Mouse (Mus musculus): ENCODE measurements around the gene Eif5b. TPM values are rescaled to one million over a fixed set of nuclear protein-coding genes. Genes with fewer than 3 reads are reported as not detected.

Eif5b gene
- polyA plus RNA-seq (2014; fragmentation: Illumina TruSeq; extraction: RNeasy Lipid Tissue Mini Kit (QIAGEN cat#74804); ENCODE audit: low read depth, low replicate concordance): 166 TPM

GRCm38 (mm10) chr1:37997867-37998266, at the start of gene Eif5b, which contains the start of gene Txndc9:
Gene Eif5b (plus strand): TSS chr1:37998010.
Gene Txndc9 (minus strand): TSS chr1:37997893.

GRCm38 (mm10) chr1:37957659-37958058, 40.2 kb upstream of the Eif5b start, which contains the start of gene Lyg1:
Gene Lyg1 (minus strand): TSS chr1:37957759.

Other genes with a start within 250 kb of the Eif5b start
- 340 TPM for gene Tsga10, start 131.6 kb upstream of the Eif5b start, polyA plus RNA-seq (2014; fragmentation: Illumina TruSeq; extraction: RNeasy Lipid Tissue Mini Kit (QIAGEN cat#74804); ENCODE audit: low read depth, low replicate concordance)
- gene Lipt1, start 126.3 kb upstream of the Eif5b start, polyA plus RNA-seq (2014; fragmentation: Illumina TruSeq; extraction: RNeasy Lipid Tissue Mini Kit (QIAGEN cat#74804); ENCODE audit: low read depth, low replicate concordance): 5.6 TPM
- gene Mitd1, start 107.6 kb upstream of the Eif5b start, polyA plus RNA-seq (2014; fragmentation: Illumina TruSeq; extraction: RNeasy Lipid Tissue Mini Kit (QIAGEN cat#74804); ENCODE audit: low read depth, low replicate concordance): 9.6 TPM
- gene Mrpl30, start 107.5 kb upstream of the Eif5b start, polyA plus RNA-seq (2014; fragmentation: Illumina TruSeq; extraction: RNeasy Lipid Tissue Mini Kit (QIAGEN cat#74804); ENCODE audit: low read depth, low replicate concordance): 209 TPM
- gene Lyg2, start 81.5 kb upstream of the Eif5b start, polyA plus RNA-seq (2014; fragmentation: Illumina TruSeq; extraction: RNeasy Lipid Tissue Mini Kit (QIAGEN cat#74804); ENCODE audit: low read depth, low replicate concordance): 0.07 TPM
- gene Lyg1, start 40.3 kb upstream of the Eif5b start, polyA plus RNA-seq (2014; fragmentation: Illumina TruSeq; extraction: RNeasy Lipid Tissue Mini Kit (QIAGEN cat#74804); ENCODE audit: low read depth, low replicate concordance): not detected
- gene Txndc9, start 117 bp upstream of the Eif5b start, polyA plus RNA-seq (2014; fragmentation: Illumina TruSeq; extraction: RNeasy Lipid Tissue Mini Kit (QIAGEN cat#74804); ENCODE audit: low read depth, low replicate concordance): 157 TPM
- gene Rev1, start 131.8 kb downstream of the Eif5b start, polyA plus RNA-seq (2014; fragmentation: Illumina TruSeq; extraction: RNeasy Lipid Tissue Mini Kit (QIAGEN cat#74804); ENCODE audit: low read depth, low replicate concordance): 61.3 TPM